Mouse (Mus musculus): ENCODE results near the gene Neurl4. TPM values are rescaled to one million over a fixed set of nuclear protein-coding genes. Genes with fewer than 3 reads are reported as not detected.

Neurl4 gene
- polyA plus RNA-seq (2012; rRNA removed), result 11.5 and 14.7 TPM in 2 replicates

GRCm38 (mm10) chr11:69900471-69901405 is at the start of gene Neurl4, which contains the start of gene 2810408A11Rik:
TSS of gene Neurl4 (plus strand) at chr11:69901072.
TSS of gene 2810408A11Rik (minus strand) at chr11:69900987.

GRCm38 (mm10) chr11:69858113-69858998 is 42.5 kb upstream of the Neurl4 start, which contains the start of gene Tnk1:
TSS of gene Tnk1 (minus strand) at chr11:69858730.

GRCm38 (mm10) chr11:69877878-69878277 is 23.0 kb upstream of the Neurl4 start, which contains the start of gene Tmem95:
TSS of gene Tmem95 (minus strand) at chr11:69878018.

GRCm38 (mm10) chr11:69880853-69881603 is 19.8 kb upstream of the Neurl4 start, which contains the start of gene Kctd11:
TSS of gene Kctd11 (minus strand) at chr11:69881406.

GRCm38 (mm10) chr11:69895291-69895690 is 5.6 kb upstream of the Neurl4 start, which contains the start of gene Acap1:
TSS of gene Acap1 (minus strand) at chr11:69895539.

GRCm38 (mm10) chr11:69913554-69914371 is 12.9 kb downstream of the Neurl4 start, which contains the start of gene Gps2:
TSS of gene Gps2 (plus strand) at chr11:69913888.

GRCm38 (mm10) chr11:69921114-69922011 is 20.5 kb downstream of the Neurl4 start, which contains the start of gene Eif5a:
TSS of gene Eif5a (minus strand) at chr11:69921958.

GRCm38 (mm10) chr11:69935137-69935879 is 34.4 kb downstream of the Neurl4 start, which contains the start of gene Ybx2:
TSS of gene Ybx2 (plus strand) at chr11:69935796.

GRCm38 (mm10) chr11:69948066-69948762 is 47.3 kb downstream of the Neurl4 start, which contains the start of gene Slc2a4:
TSS of gene Slc2a4 (minus strand) at chr11:69948188.

Other genes with a start within 250 kb of the Neurl4 start
- gene Sox15, start 245.8 kb upstream of the Neurl4 start, polyA plus RNA-seq (2012; rRNA removed), result 5.0 and 6.1 TPM in 2 replicates
- 79.1 and 96.6 TPM in 2 replicates for gene Mpdu1, start 238.4 kb upstream of the Neurl4 start, polyA plus RNA-seq (2012; rRNA removed)
- gene Cd68, start 234.9 kb upstream of the Neurl4 start, polyA plus RNA-seq (2012; rRNA removed), result 19.8 and 26.7 TPM in 2 replicates
- 47.2 and 66.8 TPM in 2 replicates for gene Eif4a1, start 228.6 kb upstream of the Neurl4 start, polyA plus RNA-seq (2012; rRNA removed)
- gene Senp3, start 219.0 kb upstream of the Neurl4 start, polyA plus RNA-seq (2012; rRNA removed), result 10.6 and 12.6 TPM in 2 replicates
- 1.0 and 1.7 TPM in 2 replicates for gene Tnfsf13, start 215.3 kb upstream of the Neurl4 start, polyA plus RNA-seq (2012; rRNA removed)
- 15.9 and 22.7 TPM in 2 replicates for gene Tnfsf12, start 205.2 kb upstream of the Neurl4 start, polyA plus RNA-seq (2012; rRNA removed)
- gene Tnfsfm13, start 205.0 kb upstream of the Neurl4 start, polyA plus RNA-seq (2012; rRNA removed), result 4.2 and 5.1 TPM in 2 replicates
- gene Polr2a, start 142.4 kb upstream of the Neurl4 start, polyA plus RNA-seq (2012; rRNA removed), result 7.3 and 12.3 TPM in 2 replicates
- 0.12 and 0.19 TPM in 2 replicates for gene Slc35g3, start 139.1 kb upstream of the Neurl4 start, polyA plus RNA-seq (2012; rRNA removed)
- gene Zbtb4, start 135.2 kb upstream of the Neurl4 start, polyA plus RNA-seq (2012; rRNA removed), result 10.3 and 17.5 TPM in 2 replicates
- 3.2 and 5.8 TPM in 2 replicates for gene Chrnb1, start 105.1 kb upstream of the Neurl4 start, polyA plus RNA-seq (2012; rRNA removed)
- gene Fgf11, start 99.2 kb upstream of the Neurl4 start, polyA plus RNA-seq (2012; rRNA removed), result 2.3 and 2.6 TPM in 2 replicates
- 23.4 and 35.3 TPM in 2 replicates for gene Tmem102, start 95.4 kb upstream of the Neurl4 start, polyA plus RNA-seq (2012; rRNA removed)
- gene Gm39566, start 85.8 kb upstream of the Neurl4 start, polyA plus RNA-seq (2012; rRNA removed), result not detected in 2 replicates
- gene Spem2, start 82.6 kb upstream of the Neurl4 start, polyA plus RNA-seq (2012; rRNA removed), result not detected in 2 replicates
- gene Spem1, start 78.9 kb upstream of the Neurl4 start, polyA plus RNA-seq (2012; rRNA removed), result 0.05 TPM in 1 of 2 replicates, not detected in the other
- 10.0 and 11.0 TPM in 2 replicates for gene Nlgn2, start 63.3 kb upstream of the Neurl4 start, polyA plus RNA-seq (2012; rRNA removed)
- 105 and 145 TPM in 2 replicates for gene Tmem256, start 62.6 kb upstream of the Neurl4 start, polyA plus RNA-seq (2012; rRNA removed)
- 51.9 and 53.6 TPM in 2 replicates for gene Plscr3, start 54.7 kb upstream of the Neurl4 start, polyA plus RNA-seq (2012; rRNA removed)
- gene Tnk1, start 42.3 kb upstream of the Neurl4 start, polyA plus RNA-seq (2012; rRNA removed), result 18.6 and 19.9 TPM in 2 replicates
- gene Tmem95, start 23.1 kb upstream of the Neurl4 start, polyA plus RNA-seq (2012; rRNA removed), result not detected in 2 replicates
- 7.2 and 8.2 TPM in 2 replicates for gene Kctd11, start 19.7 kb upstream of the Neurl4 start, polyA plus RNA-seq (2012; rRNA removed)
- gene Acap1, start 5.5 kb upstream of the Neurl4 start, polyA plus RNA-seq (2012; rRNA removed), result 0.81 and 1.9 TPM in 2 replicates
- gene 2810408A11Rik, start 85 bp upstream of the Neurl4 start, polyA plus RNA-seq (2012; rRNA removed), result 0.77 and 1.0 TPM in 2 replicates
- gene Gps2, start 12.8 kb downstream of the Neurl4 start, polyA plus RNA-seq (2012; rRNA removed), result 71.1 and 72.4 TPM in 2 replicates
- gene Eif5a, start 20.9 kb downstream of the Neurl4 start, polyA plus RNA-seq (2012; rRNA removed), result 152 and 162 TPM in 2 replicates
- gene Ybx2, start 34.7 kb downstream of the Neurl4 start, polyA plus RNA-seq (2012; rRNA removed), result 26.1 and 33.8 TPM in 2 replicates
- gene Slc2a4, start 47.1 kb downstream of the Neurl4 start, polyA plus RNA-seq (2012; rRNA removed), result 51.9 and 55.0 TPM in 2 replicates
- gene Cldn7, start 63.7 kb downstream of the Neurl4 start, polyA plus RNA-seq (2012; rRNA removed), result 3.6 and 4.8 TPM in 2 replicates
- 39.4 and 42.7 TPM in 2 replicates for gene Ctdnep1, start 80.1 kb downstream of the Neurl4 start, polyA plus RNA-seq (2012; rRNA removed)
- 27.8 and 29.8 TPM in 2 replicates for gene Elp5, start 81.4 kb downstream of the Neurl4 start, polyA plus RNA-seq (2012; rRNA removed)
- 180 and 211 TPM in 2 replicates for gene Gabarap, start 90.1 kb downstream of the Neurl4 start, polyA plus RNA-seq (2012; rRNA removed)
- 2.7 and 4.8 TPM in 2 replicates for gene Phf23, start 94.7 kb downstream of the Neurl4 start, polyA plus RNA-seq (2012; rRNA removed)
- gene Dvl2, start 99.5 kb downstream of the Neurl4 start, polyA plus RNA-seq (2012; rRNA removed), result 5.2 and 6.7 TPM in 2 replicates
- 53.2 and 55.7 TPM in 2 replicates for gene Acadvl, start 114.3 kb downstream of the Neurl4 start, polyA plus RNA-seq (2012; rRNA removed)
- 5.7 and 6.6 TPM in 2 replicates for gene Dlg4, start 115.9 kb downstream of the Neurl4 start, polyA plus RNA-seq (2012; rRNA removed)
- 0.32 TPM in 1 of 2 replicates, not detected in the other for gene Asgr1, start 153.0 kb downstream of the Neurl4 start, polyA plus RNA-seq (2012; rRNA removed)
- gene Asgr2, start 191.6 kb downstream of the Neurl4 start, polyA plus RNA-seq (2012; rRNA removed), result 0.20 and 0.28 TPM in 2 replicates
- 1.7 TPM in 2 replicates for gene Mgl2, start 229.3 kb downstream of the Neurl4 start, polyA plus RNA-seq (2012; rRNA removed)

All from stomach, adult 2 months (tissue).